Mouse (Mus musculus): ENCODE measurements around the gene Dact2. TPM values are rescaled to one million over a fixed set of nuclear protein-coding genes. Genes with fewer than 3 reads are reported as not detected.

Gene Dact2
- polyA plus RNA-seq, 1 experiment from 2014 or later: 1.8 TPM

DNA sequence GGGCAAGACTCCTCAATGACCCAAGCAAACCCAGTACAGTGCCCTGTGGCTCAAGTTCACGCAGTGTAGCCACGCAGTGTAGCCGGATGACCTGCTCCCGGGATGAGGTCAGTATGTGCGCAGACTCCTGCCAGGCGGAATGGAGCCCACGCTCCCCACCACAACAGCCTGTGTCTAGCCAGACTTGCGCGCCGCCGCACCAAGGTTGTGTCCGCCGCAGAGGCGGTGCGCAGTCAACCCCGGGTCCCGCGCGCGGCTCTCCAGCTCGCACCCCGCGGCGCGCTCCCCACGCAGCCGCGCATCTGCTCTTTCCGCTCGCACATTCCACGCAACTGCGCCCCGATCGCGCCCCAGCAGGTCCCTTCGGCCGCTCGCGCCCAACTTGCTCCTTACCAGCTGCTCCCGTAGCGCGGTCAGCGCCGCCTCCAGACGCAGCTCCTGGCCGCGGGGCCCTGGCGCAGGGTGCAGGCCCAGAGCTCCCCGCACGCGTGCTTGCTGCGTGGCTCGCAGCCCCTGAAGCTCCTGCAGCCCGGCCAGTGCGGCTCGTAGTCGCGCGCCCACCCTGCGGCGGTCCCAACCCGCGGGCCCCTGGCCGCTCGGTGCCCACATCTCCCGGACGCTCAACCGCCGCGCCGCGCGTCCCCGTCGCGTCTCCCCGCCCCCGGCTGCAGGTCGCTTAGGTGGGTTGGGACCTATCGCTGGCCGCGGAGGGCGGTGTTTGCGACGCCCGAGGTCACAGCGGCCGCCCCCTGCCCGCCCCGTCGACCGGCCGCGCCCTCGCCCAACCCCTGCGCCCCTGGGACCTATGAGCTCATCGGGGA, 773 bp downstream of the Dact2 start:
- Histone ChIP-seq H3K27me3 (ENCODE audit: control insufficient read depth, insufficient read depth, low read length) (peaks cover 63% of the 10 kb centered on the region), H3K36me3 (ENCODE audit: control insufficient read depth, insufficient read depth, low read length) (no peaks in the 10 kb centered on the region), H3K9ac (ENCODE audit: low read depth, low read length) (peak overlapping the region; percentile 67), H3K9me3 (replicated peaks; ENCODE audit: control insufficient read depth, low read length) (no peaks in the 10 kb centered on the region), H3K4me1 (ENCODE audit: control insufficient read depth, insufficient read depth, low read length) (peaks cover 18% of the 10 kb centered on the region), H3K4me3 (ENCODE audit: low read depth, low read length) (peak overlapping the region; percentile 74), H3K27ac (ENCODE audit: low read depth, low read length) (no peak overlapping the region), H3K4me2 (peak overlapping the region; percentile 90)
- ATAC-seq (replicated peaks; ENCODE audit: insufficient number of reproducible peaks, low FRiP score, low TSS enrichment): peak; percentile 63
- under 1% methylated on average over 96 of the region's 97 CpGs for WGBS (ENCODE audit: insufficient replicate concordance)

GRCm38 (mm10) chr17:14202291-14203030, 1.6 kb downstream of the Dact2 start:
- H3K4me2 ChIP-seq: peak overlapping the region; percentile 90
- H3K4me3 ChIP-seq (ENCODE audit: low read depth, low read length): peak overlapping the region; percentile 74
- no peak for ATAC-seq (replicated peaks; ENCODE audit: insufficient number of reproducible peaks, low FRiP score, low TSS enrichment)
- peak overlapping the region; percentile 67; the same call in 1 of the 2 replicates for H3K9ac ChIP-seq (ENCODE audit: low read depth, low read length)
- peaks cover 60% of the 10 kb centered on the region for H3K27me3 ChIP-seq (ENCODE audit: control insufficient read depth, insufficient read depth, low read length)
- H3K36me3 ChIP-seq (ENCODE audit: control insufficient read depth, insufficient read depth, low read length): no peaks in the 10 kb centered on the region
- no peak overlapping the region for H3K27ac ChIP-seq (ENCODE audit: low read depth, low read length)
- no peaks in the 10 kb centered on the region for H3K9me3 ChIP-seq (replicated peaks; ENCODE audit: control insufficient read depth, low read length)
- WGBS (ENCODE audit: insufficient replicate concordance): 3% methylated on average over 18 of the region's 18 CpGs
- peaks cover 18% of the 10 kb centered on the region for H3K4me1 ChIP-seq (ENCODE audit: control insufficient read depth, insufficient read depth, low read length)

DNA sequence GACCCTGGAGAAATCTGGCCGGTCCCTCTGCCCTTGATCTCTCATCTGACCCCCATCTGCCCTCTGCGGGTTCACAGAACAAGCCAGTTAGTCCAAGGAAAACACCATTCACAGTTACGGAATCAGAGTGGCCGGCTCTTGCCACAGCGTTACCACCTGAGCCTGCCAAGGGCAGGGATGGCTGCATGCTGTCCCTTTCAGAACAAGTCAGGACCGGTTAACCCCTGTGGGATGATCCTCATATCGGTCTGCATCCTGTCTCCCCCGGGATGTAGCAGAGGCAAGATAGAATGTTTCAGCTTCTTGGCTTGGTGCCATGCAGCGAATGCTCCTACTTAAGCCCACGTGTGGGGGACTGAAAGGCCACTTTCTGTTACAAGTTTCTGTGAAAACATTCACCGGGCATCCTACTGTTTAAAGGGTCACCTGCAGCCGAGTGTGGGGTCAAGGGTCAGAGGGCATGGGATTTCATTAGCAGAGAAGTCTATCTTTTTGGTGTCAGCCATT, 2.8 kb downstream of the Dact2 start:
- peak overlapping the region; percentile 90 for H3K4me2 ChIP-seq
- peaks cover 56% of the 10 kb centered on the region for H3K27me3 ChIP-seq (ENCODE audit: control insufficient read depth, insufficient read depth, low read length)
- no peak overlapping the region for H3K27ac ChIP-seq (ENCODE audit: low read depth, low read length)
- WGBS (ENCODE audit: insufficient replicate concordance): 12% methylated on average over 12 of the region's 12 CpGs
- ATAC-seq (replicated peaks; ENCODE audit: insufficient number of reproducible peaks, low FRiP score, low TSS enrichment): no peak
- no peaks in the 10 kb centered on the region for H3K36me3 ChIP-seq (ENCODE audit: control insufficient read depth, insufficient read depth, low read length)
- H3K9me3 ChIP-seq (replicated peaks; ENCODE audit: control insufficient read depth, low read length): no peaks in the 10 kb centered on the region
- peaks cover 18% of the 10 kb centered on the region for H3K4me1 ChIP-seq (ENCODE audit: control insufficient read depth, insufficient read depth, low read length)
- no peak overlapping the region for H3K9ac ChIP-seq (ENCODE audit: low read depth, low read length)
- no peak overlapping the region for H3K4me3 ChIP-seq (ENCODE audit: low read depth, low read length)

GRCm38 (mm10) chr17:14200206-14200605, 3.9 kb downstream of the Dact2 start:
- no peak overlapping the region for H3K4me3 ChIP-seq (ENCODE audit: low read depth, low read length)
- no peak overlapping the region for H3K9ac ChIP-seq (ENCODE audit: low read depth, low read length)
- no peaks in the 10 kb centered on the region for H3K36me3 ChIP-seq (ENCODE audit: control insufficient read depth, insufficient read depth, low read length)
- H3K9me3 ChIP-seq (replicated peaks; ENCODE audit: control insufficient read depth, low read length): no peaks in the 10 kb centered on the region
- no peak overlapping the region for H3K27ac ChIP-seq (ENCODE audit: low read depth, low read length)
- ATAC-seq (replicated peaks; ENCODE audit: insufficient number of reproducible peaks, low FRiP score, low TSS enrichment): no peak
- peaks cover 18% of the 10 kb centered on the region for H3K4me1 ChIP-seq (ENCODE audit: control insufficient read depth, insufficient read depth, low read length)
- no peak overlapping the region for H3K4me2 ChIP-seq
- WGBS (ENCODE audit: insufficient replicate concordance): 89% methylated on average over 7 of the region's 7 CpGs
- H3K27me3 ChIP-seq (ENCODE audit: control insufficient read depth, insufficient read depth, low read length): peaks cover 48% of the 10 kb centered on the region

- ATAC-seq (replicated peaks; ENCODE audit: insufficient number of reproducible peaks, low FRiP score, low TSS enrichment): no peak
- no peak overlapping the region for H3K9ac ChIP-seq (ENCODE audit: low read depth, low read length)
- H3K4me2 ChIP-seq: no peak overlapping the region
- no peaks in the 10 kb centered on the region for H3K9me3 ChIP-seq (replicated peaks; ENCODE audit: control insufficient read depth, low read length)
- H3K27me3 ChIP-seq (ENCODE audit: control insufficient read depth, insufficient read depth, low read length): peaks cover 42% of the 10 kb centered on the region
- WGBS (ENCODE audit: insufficient replicate concordance): 53% methylated on average over 4 of the region's 4 CpGs
- no peaks in the 10 kb centered on the region for H3K36me3 ChIP-seq (ENCODE audit: control insufficient read depth, insufficient read depth, low read length)
- H3K4me3 ChIP-seq (ENCODE audit: low read depth, low read length): no peak overlapping the region
- no peak overlapping the region for H3K27ac ChIP-seq (ENCODE audit: low read depth, low read length)
- H3K4me1 ChIP-seq (ENCODE audit: control insufficient read depth, insufficient read depth, low read length): peaks cover 18% of the 10 kb centered on the region
Measured at GRCm38 (mm10) chr17:14199621-14200020, 4.5 kb downstream of the Dact2 start.

- Histone ChIP-seq H3K4me3 (ENCODE audit: low read depth, low read length) (no peak overlapping the region), H3K4me1 (ENCODE audit: control insufficient read depth, insufficient read depth, low read length) (no peaks in the 10 kb centered on the region), H3K27me3 (ENCODE audit: control insufficient read depth, insufficient read depth, low read length) (peaks cover 15% of the 10 kb centered on the region), H3K9ac (ENCODE audit: low read depth, low read length) (no peak overlapping the region), H3K36me3 (ENCODE audit: control insufficient read depth, insufficient read depth, low read length) (no peaks in the 10 kb centered on the region), H3K27ac (ENCODE audit: low read depth, low read length) (no peak overlapping the region), H3K9me3 (replicated peaks; ENCODE audit: control insufficient read depth, low read length) (no peaks in the 10 kb centered on the region), H3K4me2 (no peak overlapping the region)
- ATAC-seq (replicated peaks; ENCODE audit: insufficient number of reproducible peaks, low FRiP score, low TSS enrichment): no peak
- 71% methylated on average over 9 of the region's 9 CpGs for WGBS (ENCODE audit: insufficient replicate concordance)
Measured at GRCm38 (mm10) chr17:14192924-14193323, 11.2 kb downstream of the Dact2 start.

DNA sequence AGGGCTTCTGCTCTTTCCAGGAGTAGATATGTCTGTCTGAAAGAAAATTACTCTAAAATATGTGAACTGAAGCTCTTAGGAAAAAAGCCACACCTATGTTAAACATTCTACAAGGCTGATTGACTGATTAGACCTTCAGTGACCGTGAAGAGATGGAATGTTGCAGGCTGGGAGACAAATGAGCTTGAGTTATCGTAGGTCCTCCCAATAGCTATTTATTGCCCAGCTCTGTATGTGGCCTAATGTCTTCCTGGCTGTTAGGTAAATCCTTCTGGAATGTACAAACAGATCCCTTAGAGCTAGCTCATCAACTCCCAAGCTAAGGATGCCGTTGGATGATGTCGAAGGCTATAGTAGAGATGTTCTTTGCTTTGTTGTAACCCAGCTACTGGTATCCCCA, 11.7 kb downstream of the Dact2 start:
- Histone ChIP-seq H3K9ac (ENCODE audit: low read depth, low read length) (no peak overlapping the region), H3K4me2 (no peak overlapping the region), H3K4me1 (ENCODE audit: control insufficient read depth, insufficient read depth, low read length) (no peaks in the 10 kb centered on the region), H3K9me3 (replicated peaks; ENCODE audit: control insufficient read depth, low read length) (no peaks in the 10 kb centered on the region), H3K4me3 (ENCODE audit: low read depth, low read length) (no peak overlapping the region), H3K36me3 (ENCODE audit: control insufficient read depth, insufficient read depth, low read length) (no peaks in the 10 kb centered on the region), H3K27me3 (ENCODE audit: control insufficient read depth, insufficient read depth, low read length) (peaks cover 12% of the 10 kb centered on the region), H3K27ac (ENCODE audit: low read depth, low read length) (no peak overlapping the region)
- no peak for ATAC-seq (replicated peaks; ENCODE audit: insufficient number of reproducible peaks, low FRiP score, low TSS enrichment)
- WGBS (ENCODE audit: insufficient replicate concordance): 67% methylated on average over 4 of the region's 4 CpGs

DNA sequence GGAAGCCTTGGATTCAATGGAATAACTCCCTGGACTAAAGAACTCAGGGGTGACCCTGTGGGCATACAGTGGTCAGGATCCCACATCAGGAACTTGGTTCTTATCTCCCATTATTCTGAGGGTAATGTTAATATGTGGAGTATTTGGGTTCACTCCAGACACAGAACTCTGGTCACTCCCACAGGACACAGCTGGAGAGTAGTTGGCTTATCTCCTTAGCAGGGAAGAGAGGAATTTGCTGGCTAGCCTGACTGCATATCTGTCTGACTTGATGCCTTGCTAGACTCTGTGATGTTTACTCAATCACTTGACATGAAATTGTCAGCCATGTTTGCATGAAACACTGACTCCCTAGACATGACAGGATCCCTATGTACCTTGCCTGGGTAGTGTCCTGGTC, 15.6 kb downstream of the Dact2 start:
- Histone ChIP-seq H3K4me3 (ENCODE audit: low read depth, low read length) (no peak overlapping the region), H3K4me1 (ENCODE audit: control insufficient read depth, insufficient read depth, low read length) (no peaks in the 10 kb centered on the region), H3K27ac (ENCODE audit: low read depth, low read length) (no peak overlapping the region), H3K27me3 (ENCODE audit: control insufficient read depth, insufficient read depth, low read length) (peaks cover 9% of the 10 kb centered on the region; the same call in 1 of the 2 replicates), H3K9ac (ENCODE audit: low read depth, low read length) (no peak overlapping the region), H3K9me3 (replicated peaks; ENCODE audit: control insufficient read depth, low read length) (no peaks in the 10 kb centered on the region), H3K36me3 (ENCODE audit: control insufficient read depth, insufficient read depth, low read length) (no peaks in the 10 kb centered on the region), H3K4me2 (no peak overlapping the region)
- ATAC-seq (replicated peaks; ENCODE audit: insufficient number of reproducible peaks, low FRiP score, low TSS enrichment): no peak

All from heart, embryonic 11.5 days (tissue).